Mouse (Mus musculus): Measurements from ENCODE around the gene Psg28. TPM values are rescaled to one million over a fixed set of nuclear protein-coding genes. Genes with fewer than 3 reads are reported as not detected.
"Not testable (repeated sequence)": the region's sequence is repeated elsewhere in the genome, so short reads cannot be mapped to it uniquely, and the experiment has no call there.

Gene Psg28
- not detected for total RNA-seq (2021)
- long read RNA-seq, experiment 1: 0 reads
- long read RNA-seq, experiment 2: 0 reads

DNA sequence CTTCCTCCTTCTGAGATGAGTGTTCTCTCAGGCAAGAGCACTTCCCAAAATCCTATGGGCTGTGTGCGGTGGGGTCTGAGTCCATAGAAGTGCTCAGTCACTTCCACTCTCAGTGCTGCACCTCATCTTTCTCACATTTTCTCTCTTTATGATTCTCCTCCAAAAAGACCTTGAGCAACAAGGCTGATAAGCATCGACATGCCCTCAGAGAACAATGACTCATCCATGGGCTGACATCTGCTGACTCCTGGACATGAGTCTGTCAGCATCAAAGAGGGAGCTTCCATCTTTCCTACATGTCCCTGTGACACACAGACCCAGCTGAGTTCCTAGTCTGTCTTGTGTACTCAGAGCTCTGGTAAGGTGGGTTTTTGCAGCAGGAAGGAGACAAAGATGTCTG, at the start of gene Psg28:
Psg28 (minus strand) TSS at position 101 of the 400 bp plus-strand sequence.
- intact Hi-C loops (cut with DNase I); H3K27ac ChIP-seq; DNase-seq (ENCODE audit: extremely low spot score in 1 of 2, low spot score in 2 of 2); H3K4me3 ChIP-seq: not testable (repeated sequence)

- intact Hi-C loops (cut with DNase I): no loop called here
- Histone ChIP-seq H3K27ac (no peak overlapping the region), H3K4me3 (no peak overlapping the region)
- no peak for TF ChIP-seq CTCF (IDR thresholded peaks at IDR 0.05)
- no peak for DNase-seq (ENCODE audit: extremely low spot score in 1 of 2, low spot score in 2 of 2)
These were observed 28.4 kb downstream of the Psg28 start for GRCm38 (mm10) chr7:18403407-18403806.

DNA sequence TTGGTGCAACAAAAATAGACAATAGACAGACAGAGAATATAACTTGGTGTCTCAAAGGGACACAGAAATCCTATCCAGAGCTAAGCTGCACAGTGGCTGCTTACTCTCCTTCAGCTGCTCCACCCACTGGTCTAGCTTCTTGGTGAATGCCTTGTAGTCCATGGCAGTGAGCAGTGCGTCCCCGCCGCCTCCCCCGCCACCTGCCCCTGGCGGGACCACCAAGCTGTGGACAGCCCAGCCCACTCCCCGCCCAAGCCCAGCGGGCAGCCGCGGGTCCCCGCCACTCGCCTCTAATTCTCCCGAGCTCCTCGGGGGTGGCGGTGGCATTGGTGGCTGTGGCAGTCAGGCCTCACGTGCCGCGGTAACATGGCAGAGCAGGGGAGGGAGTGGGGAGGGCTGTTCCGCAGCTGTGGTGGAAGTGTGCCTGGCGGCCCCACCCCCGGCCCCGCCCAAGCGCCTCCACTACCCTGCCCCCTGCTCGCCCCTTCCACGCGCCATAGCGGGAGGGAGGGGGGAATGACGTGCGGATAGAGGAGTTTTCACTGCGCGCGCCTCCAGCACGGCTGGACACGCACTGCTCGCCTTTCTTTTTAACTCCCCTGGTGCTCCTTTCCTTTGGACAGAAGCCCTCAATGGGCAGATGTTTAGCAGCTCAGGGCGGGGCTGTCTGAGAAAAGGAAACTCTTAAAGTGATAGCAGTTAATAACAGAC, 29.2 kb downstream of the Psg28 start:
- Histone ChIP-seq H3K27ac (no peak overlapping the region), H3K4me3 (no peak overlapping the region)

DNA sequence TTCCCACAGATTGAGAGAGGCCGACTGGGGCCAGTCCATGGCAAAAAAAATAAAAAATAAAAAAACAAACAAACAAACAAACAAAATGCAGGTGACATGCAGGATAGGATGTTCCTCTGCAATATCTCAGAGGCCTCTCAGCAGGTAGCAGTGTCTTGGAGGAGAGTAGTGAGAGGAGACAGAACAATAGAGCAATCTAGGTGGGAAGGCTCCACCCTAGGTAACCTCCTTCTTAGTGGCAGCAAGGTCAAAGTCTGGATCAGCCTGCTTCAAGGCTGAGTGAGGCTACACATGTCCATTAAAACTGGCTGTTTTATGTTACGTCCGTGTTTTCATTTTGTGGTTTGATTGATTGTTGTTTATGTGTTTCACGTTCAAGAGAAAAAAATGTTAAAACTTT, 40.4 kb downstream of the Psg28 start:
- H3K4me3 ChIP-seq; DNase-seq (ENCODE audit: extremely low spot score in 1 of 2, low spot score in 2 of 2); H3K27ac ChIP-seq; intact Hi-C loops (cut with DNase I): not testable (repeated sequence)

More for the DNA sequence above, 29.2 kb downstream of the Psg28 start:
- intact Hi-C loops (cut with DNase I): no loop called here
- DNase-seq (ENCODE audit: extremely low spot score in 1 of 2, low spot score in 2 of 2): no peak
- no peak for TF ChIP-seq CTCF (IDR thresholded peaks at IDR 0.05)

- intact Hi-C loops (cut with DNase I): no loop called here
- no peak for DNase-seq (ENCODE audit: extremely low spot score in 1 of 2, low spot score in 2 of 2)
- H3K4me3 ChIP-seq: no peak overlapping the region
- H3K27ac ChIP-seq: no peak overlapping the region
- no peak for TF ChIP-seq CTCF (IDR thresholded peaks at IDR 0.05)
These were observed 53.5 kb downstream of the Psg28 start for GRCm38 (mm10) chr7:18378295-18378694.

Small RNAs within 50 kb of the gene (microRNA-seq; reads per million reads assigned to microRNA genes)
- gene Gm24715: 0 reads per million in 2 experiments

Other genes with a start within 250 kb of the Psg28 start
- gene Mill1, start 186.7 kb downstream of the Psg28 start, total RNA-seq (2021): not detected
- not detected for gene Psg18, start 77.0 kb downstream of the Psg28 start, total RNA-seq (2021)
- not detected for gene Psg26, start 52.1 kb upstream of the Psg28 start, total RNA-seq (2021)
- not detected for gene Psg25, start 100.2 kb upstream of the Psg28 start, total RNA-seq (2021)
- gene Psg27, start 135.3 kb upstream of the Psg28 start, total RNA-seq (2021): not detected
- not detected for gene Psg23, start 184.5 kb upstream of the Psg28 start, total RNA-seq (2021)
- gene Psg21, start 224.7 kb upstream of the Psg28 start, total RNA-seq (2021): not detected

All from left cerebral cortex, adult 2 months (tissue).